Mouse (Mus musculus) MEL (cell line): Measurements from ENCODE around the gene Orai1.

Experiments
- BHLHE40 ChIP-seq: IDR thresholded peaks from 2 replicates; pipeline ENCODE4 v1.6.1; 2012; ENCODE audit warnings: low read depth, mild to moderate bottlenecking, inconsistent platforms, low read length, improper control_type of control experiment, borderline replicate concordance
- CHD2 ChIP-seq: IDR thresholded peaks from 2 replicates; pipeline ENCODE4 v1.6.1; 2011; ENCODE audit warnings: low read length, improper control_type of control experiment
- CTCF ChIP-seq, 3 experiments: IDR thresholded peaks in 2 of 3; conservative IDR thresholded peaks in 1 of 3; 2 replicates each; pipeline ENCODE4 v1.5.1; 2011 to 2012; ENCODE audit warnings: low read length in 3 of 3, low read depth in 2 of 3, mild to moderate bottlenecking in 2 of 3, improper control_type of control experiment in 1 of 3, inconsistent platforms in 1 of 3, mixed read lengths in 1 of 3, moderate library complexity in 1 of 3; ENCODE audit not compliant: control insufficient read depth in 1 of 3, insufficient read depth in 1 of 3, poor library complexity in 1 of 3, severe bottlenecking in 1 of 3
- ELF1 ChIP-seq: IDR thresholded peaks from 2 replicates; pipeline ENCODE4 v1.6.1; 2014; ENCODE audit warnings: low read depth, mild to moderate bottlenecking, inconsistent platforms, low read length, improper control_type of control experiment, moderate library complexity
- EP300 ChIP-seq, 2 experiments: IDR thresholded peaks; 2 replicates each; pipeline ENCODE4 v1.6.1; 2011; ENCODE audit warnings: improper control_type of control experiment in 2 of 2, low read length in 2 of 2, low read depth in 1 of 2, mild to moderate bottlenecking in 1 of 2
- ETS1 ChIP-seq: IDR thresholded peaks from 2 replicates; pipeline ENCODE4 v1.6.1; 2012; ENCODE audit warnings: low read depth, mild to moderate bottlenecking, inconsistent platforms, low read length, improper control_type of control experiment, moderate library complexity
- GATA1 ChIP-seq: IDR thresholded peaks from 2 replicates; pipeline ENCODE4 v1.6.1; 2011; ENCODE audit warnings: low read depth, low read length, improper control_type of control experiment
- MAFK ChIP-seq: IDR thresholded peaks from 2 replicates; pipeline ENCODE4 v1.6.1; 2011; ENCODE audit warnings: low read depth, mild to moderate bottlenecking, low read length, improper control_type of control experiment, borderline replicate concordance
- MAZ ChIP-seq: IDR thresholded peaks from 2 replicates; pipeline ENCODE4 v1.6.1; 2012; ENCODE audit warnings: low read depth, mild to moderate bottlenecking, inconsistent platforms, low read length, improper control_type of control experiment
- POLR2A ChIP-seq, 2 experiments: IDR thresholded peaks; 2 replicates each; pipeline ENCODE4 v1.6.1; 2011 to 2012; ENCODE audit warnings: low read length in 2 of 2, mild to moderate bottlenecking in 2 of 2, control low read depth in 1 of 2, improper control_type of control experiment in 1 of 2, low read depth in 1 of 2, moderate library complexity in 1 of 2; ENCODE audit not compliant: control insufficient read depth in 1 of 2, insufficient read depth in 1 of 2, poor library complexity in 1 of 2
- POLR2AphosphoS2 ChIP-seq: IDR thresholded peaks from 2 replicates; pipeline ENCODE4 v1.6.1; 2011; ENCODE audit warnings: low read length, improper control_type of control experiment
- POLR2AphosphoS5 ChIP-seq: IDR thresholded peaks from 2 replicates; pipeline ENCODE4 v1.6.1; 2012; ENCODE audit warnings: low read depth, borderline replicate concordance, mild to moderate bottlenecking, inconsistent platforms, low read length, moderate library complexity, mixed read lengths
- USF1 ChIP-seq: IDR thresholded peaks from 2 replicates; pipeline ENCODE4 v1.6.1; 2014; ENCODE audit warnings: low read depth, mild to moderate bottlenecking, inconsistent platforms, low read length, improper control_type of control experiment, moderate library complexity
- ZC3H11A ChIP-seq: IDR thresholded peaks from 2 replicates; pipeline ENCODE4 v1.6.1; 2012; ENCODE audit warnings: low read depth, mild to moderate bottlenecking, inconsistent platforms, low read length, improper control_type of control experiment

GRCm38 (mm10) chr5:122994910-122995309 is 20.0 kb upstream of the Orai1 start:
- TF ChIP-seq EP300 (IDR thresholded peaks at IDR 0.05; ENCODE audit: low read depth in 1 of 2, low read length in 2 of 2) = no peak
- TF ChIP-seq MAZ = no peak
- no peak for TF ChIP-seq USF1
- no peak for TF ChIP-seq CHD2
- no peak for TF ChIP-seq CTCF (IDR thresholded peaks at IDR 0.05 in 2 of 3, conservative IDR thresholded peaks at IDR 0.05 in 1 of 3; ENCODE audit: control insufficient read depth in 1 of 3, insufficient read depth in 1 of 3, low read depth in 2 of 3, low read length in 3 of 3, poor library complexity in 1 of 3, severe bottlenecking in 1 of 3)
- no peak for TF ChIP-seq GATA1
- TF ChIP-seq ZC3H11A = no peak
- no peak for TF ChIP-seq ELF1
- TF ChIP-seq ETS1 = no peak
- no peak for TF ChIP-seq POLR2A (IDR thresholded peaks at IDR 0.05; ENCODE audit: control insufficient read depth in 1 of 2, insufficient read depth in 1 of 2, low read depth in 1 of 2, low read length in 2 of 2, poor library complexity in 1 of 2)
- no peak for TF ChIP-seq POLR2AphosphoS2
- TF ChIP-seq MAFK = no peak
- TF ChIP-seq POLR2AphosphoS5 = no peak
- no peak for TF ChIP-seq BHLHE40
